Mouse (Mus musculus) macrophage (primary cell): ENCODE measurements around the gene Dlx6. TPM values are rescaled to one million over a fixed set of nuclear protein-coding genes. Genes with fewer than 3 reads are reported as not detected.

Source experiments
- H3K27ac ChIP-seq: fragments of 350-480 bp; formaldehyde crosslinking; 2 replicates; pipeline ENCODE4 v1.9.0; 2021
- H3K36me3 ChIP-seq: fragments of 350-480 bp; formaldehyde crosslinking; 2 replicates; pipeline ENCODE4 v1.9.0; 2021; ENCODE audit errors: inconsistent target
- H3K4me3 ChIP-seq: fragments of 350-480 bp; formaldehyde crosslinking; 2 replicates; pipeline ENCODE4 v1.9.0; 2021; ENCODE audit errors: inconsistent target
- H3K79me2 ChIP-seq: fragments of 350-480 bp; formaldehyde crosslinking; 2 replicates; pipeline ENCODE4 v1.9.0; 2021; ENCODE audit errors: inconsistent target
- WGBS: methylation state at CpG from one replicate; pipeline ENCODE4 v1.1.7; 2026; ENCODE audit warnings: inconsistent platforms; ENCODE audit not compliant: missing documents; 5-methylcytosine and 5-hydroxymethylcytosine counted together
- polyA plus RNA-seq: library from polyadenylated mRNA; stranded (reverse); fragments of 250-400 nt; gene quantifications from 3 replicates; pipeline ENCODE4 v1.2.4, GENCODE M21; 2018; ENCODE audit warnings: inconsistent platforms

Dlx6 gene
- polyA plus RNA-seq, 1 experiment from 2014 or later, result not detected

GRCm38 (mm10) chr6:6864441-6865440 lies 1.6 kb downstream of the Dlx6 start:
- Histone ChIP-seq H3K27ac (no peak overlapping the region), H3K36me3 (no peaks in the 10 kb centered on the region), H3K79me2 (no peaks in the 10 kb centered on the region), H3K4me3 (no peak overlapping the region)
- 8% methylated on average over 36 of the region's 36 CpGs for WGBS

- no peaks in the 10 kb centered on the region for H3K79me2 ChIP-seq
- H3K4me3 ChIP-seq, result no peak overlapping the region
- 8% methylated on average over 9 of the region's 9 CpGs for WGBS
- no peak overlapping the region for H3K27ac ChIP-seq
- H3K36me3 ChIP-seq, result no peaks in the 10 kb centered on the region
These were observed 3.9 kb downstream of the Dlx6 start for GRCm38 (mm10) chr6:6867031-6867430.

- Histone ChIP-seq H3K36me3 (no peaks in the 10 kb centered on the region), H3K4me3 (no peak overlapping the region), H3K79me2 (no peaks in the 10 kb centered on the region), H3K27ac (no peak overlapping the region)
- 15% methylated on average over 13 of the region's 13 CpGs for WGBS
These were observed 6.0 kb downstream of the Dlx6 start for GRCm38 (mm10) chr6:6869041-6869685.

- Histone ChIP-seq H3K27ac (no peak overlapping the region), H3K79me2 (no peaks in the 10 kb centered on the region), H3K36me3 (no peaks in the 10 kb centered on the region), H3K4me3 (no peak overlapping the region)
- WGBS, result 6% methylated on average over 11 of the region's 11 CpGs
These were observed 7.0 kb downstream of the Dlx6 start for GRCm38 (mm10) chr6:6869961-6870800.

GRCm38 (mm10) chr6:6870876-6871420 lies 7.8 kb downstream of the Dlx6 start:
- 7% methylated on average over 7 of the region's 7 CpGs for WGBS
- Histone ChIP-seq H3K4me3 (no peak overlapping the region), H3K79me2 (no peaks in the 10 kb centered on the region), H3K27ac (no peak overlapping the region), H3K36me3 (no peaks in the 10 kb centered on the region)

GRCm38 (mm10) chr6:6871692-6872091 lies 8.6 kb downstream of the Dlx6 start:
- 19% methylated on average over 4 of the region's 5 CpGs for WGBS
- H3K27ac ChIP-seq, result no peak overlapping the region
- no peaks in the 10 kb centered on the region for H3K36me3 ChIP-seq
- no peak overlapping the region for H3K4me3 ChIP-seq
- no peaks in the 10 kb centered on the region for H3K79me2 ChIP-seq

GRCm38 (mm10) chr6:6872873-6873272 lies 9.7 kb downstream of the Dlx6 start:
- no peak overlapping the region for H3K27ac ChIP-seq
- no peaks in the 10 kb centered on the region for H3K36me3 ChIP-seq
- no peak overlapping the region for H3K4me3 ChIP-seq
- no peaks in the 10 kb centered on the region for H3K79me2 ChIP-seq
- WGBS, result 9% methylated on average over 4 of the region's 5 CpGs

- no peaks in the 10 kb centered on the region for H3K36me3 ChIP-seq
- 9% methylated on average over 19 of the region's 19 CpGs for WGBS
- H3K4me3 ChIP-seq, result no peak overlapping the region
- no peaks in the 10 kb centered on the region for H3K79me2 ChIP-seq
- no peak overlapping the region for H3K27ac ChIP-seq
These were observed 10.4 kb downstream of the Dlx6 start for GRCm38 (mm10) chr6:6873476-6874072.

- no peaks in the 10 kb centered on the region for H3K36me3 ChIP-seq
- H3K79me2 ChIP-seq, result no peaks in the 10 kb centered on the region
- H3K4me3 ChIP-seq, result no peak overlapping the region
- no peak overlapping the region for H3K27ac ChIP-seq
- WGBS, result 9% methylated on average over 25 of the region's 25 CpGs
These were observed 11.1 kb downstream of the Dlx6 start for GRCm38 (mm10) chr6:6874073-6874771.

GRCm38 (mm10) chr6:6875136-6875535 lies 12.0 kb downstream of the Dlx6 start:
- Histone ChIP-seq H3K27ac (no peak overlapping the region), H3K4me3 (no peak overlapping the region), H3K79me2 (no peaks in the 10 kb centered on the region), H3K36me3 (no peaks in the 10 kb centered on the region)
- WGBS, result 10% methylated on average over 11 of the region's 11 CpGs

- WGBS, result 22% methylated on average over 8 of the region's 9 CpGs
- Histone ChIP-seq H3K36me3 (no peaks in the 10 kb centered on the region), H3K4me3 (no peak overlapping the region), H3K79me2 (no peaks in the 10 kb centered on the region), H3K27ac (no peak overlapping the region)
These were observed 12.5 kb downstream of the Dlx6 start for GRCm38 (mm10) chr6:6875676-6876075.

GRCm38 (mm10) chr6:6876231-6876630 lies 13.1 kb downstream of the Dlx6 start:
- Histone ChIP-seq H3K79me2 (no peaks in the 10 kb centered on the region), H3K4me3 (no peak overlapping the region), H3K36me3 (no peaks in the 10 kb centered on the region), H3K27ac (no peak overlapping the region)
- whole genome bisulfite sequencing, result 15% methylated on average over 2 of the region's 2 CpGs

- Histone ChIP-seq H3K4me3 (no peak overlapping the region), H3K27ac (no peak overlapping the region), H3K79me2 (no peaks in the 10 kb centered on the region), H3K36me3 (no peaks in the 10 kb centered on the region)
- 8% methylated on average over 7 of the region's 7 CpGs for WGBS
These were observed 13.6 kb downstream of the Dlx6 start for GRCm38 (mm10) chr6:6876731-6877130.
